Mouse (Mus musculus): Measurements from ENCODE around the gene Pnpo. TPM values are rescaled to one million over a fixed set of nuclear protein-coding genes. Genes with fewer than 3 reads are reported as not detected.

The Pnpo gene
- total RNA-seq, 2 experiments from 2014 or later = 37.4 to 37.5 TPM

DNA sequence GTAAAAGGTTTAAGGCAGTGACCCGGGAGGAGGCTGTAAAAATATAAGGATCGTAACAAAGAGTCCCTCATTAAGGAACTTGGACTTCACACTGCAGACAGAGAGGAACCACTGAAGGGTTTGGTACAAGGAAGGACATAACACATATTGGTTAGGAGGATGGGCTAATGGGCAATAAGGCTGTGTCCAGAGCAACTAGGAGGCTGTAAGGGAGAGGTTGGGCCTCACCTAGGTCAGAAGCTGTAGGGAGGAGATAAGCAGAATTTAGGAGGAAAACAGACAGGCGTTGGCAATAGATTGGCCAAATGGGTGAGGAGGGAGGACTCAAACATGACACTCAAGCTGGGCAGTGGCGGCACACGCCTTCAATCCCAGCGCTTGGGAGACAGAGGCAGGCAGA is 26.4 kb downstream of the Pnpo start:
- DNase-seq (ENCODE audit: low spot score in 2 of 2) = no peak
- intact Hi-C loops (cut with DNase I) = loop anchor here (5.0 kb wide), 3 partner anchors 60 to 130 kb away; partner anchors contain the start of gene Cbx1

DNA sequence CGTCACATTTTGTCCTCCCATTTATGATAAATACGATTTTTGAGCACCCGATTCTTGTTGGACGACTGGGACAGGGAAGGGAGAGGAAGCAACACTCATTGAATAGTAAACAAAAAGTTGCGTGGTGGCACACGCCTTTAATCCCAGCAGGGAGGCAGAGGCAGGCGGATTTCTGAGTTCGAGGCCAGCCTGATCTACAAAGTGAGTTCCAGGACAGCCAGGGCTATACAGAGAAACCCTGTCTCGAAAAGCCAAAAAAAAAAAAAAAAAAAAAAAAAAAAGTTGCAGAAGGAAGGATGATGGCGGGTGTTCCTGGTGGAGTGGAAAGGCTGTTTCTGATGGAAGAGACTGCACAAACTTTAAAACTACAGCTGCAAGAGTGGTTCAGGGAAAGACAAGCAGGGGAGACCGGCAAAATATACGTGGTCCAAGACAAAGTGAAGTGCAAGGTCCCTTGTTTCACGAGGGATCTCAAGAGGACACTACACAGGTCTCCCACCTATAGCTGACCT is 26.8 kb downstream of the Pnpo start:
- intact Hi-C loops (cut with DNase I) = loop anchor here (1.0 to 5.0 kb wide), 4 partner anchors 46 to 130 kb away; partner anchors contain the start of gene Cbx1
- no peak for DNase-seq (ENCODE audit: low spot score in 2 of 2)

DNA sequence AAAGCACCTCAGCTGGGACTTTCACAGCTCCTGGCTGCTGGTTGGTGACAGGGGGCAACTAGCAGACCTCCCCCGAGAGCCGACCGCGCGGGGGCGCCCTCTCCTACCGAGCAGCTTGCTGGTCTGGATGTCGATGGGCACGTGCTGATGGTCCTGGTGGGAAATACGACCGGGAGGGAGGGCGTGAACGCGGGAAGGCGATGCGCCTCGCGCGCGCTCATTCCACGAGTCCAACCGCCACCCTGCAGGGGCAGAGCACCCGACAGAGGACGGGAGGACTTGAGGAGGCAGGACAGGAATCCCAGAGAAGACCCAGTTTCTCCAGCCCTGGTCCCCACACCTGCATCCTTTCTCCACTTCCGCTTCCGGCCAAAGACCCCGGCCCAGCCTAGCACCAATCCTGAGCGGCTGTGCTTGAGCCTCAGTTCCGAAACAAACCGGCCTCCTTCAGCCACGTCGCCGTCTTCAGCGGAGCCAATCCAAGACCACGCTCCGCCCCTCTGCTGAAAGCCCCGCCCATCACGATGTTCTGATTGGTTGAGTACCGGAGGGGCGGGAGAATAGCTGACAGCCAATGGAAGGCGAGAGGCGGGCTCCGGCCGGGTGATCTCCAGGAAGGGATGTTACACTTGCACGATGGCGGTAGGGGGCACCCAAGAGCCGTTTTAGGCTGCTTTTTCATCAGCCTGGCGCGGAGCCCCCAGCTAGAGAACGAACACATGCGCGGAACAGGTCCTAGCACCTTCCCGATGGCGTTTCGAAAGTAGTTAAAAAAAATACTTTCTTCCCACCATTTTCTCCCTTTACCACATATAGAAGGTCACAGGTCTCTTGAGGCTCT is 27.5 kb downstream of the Pnpo start, which contains the start of gene Cdk5rap3:
Cdk5rap3 (minus strand) TSS at position 453 of the 841 bp plus-strand sequence.
- intact Hi-C loops (cut with DNase I) = loop anchor here (1.0 to 5.0 kb wide), 4 partner anchors 47 to 129 kb away; partner anchors contain the start of gene Cbx1
- DNase-seq (ENCODE audit: low spot score in 2 of 2) = peak; percentile 98 to 99

DNA sequence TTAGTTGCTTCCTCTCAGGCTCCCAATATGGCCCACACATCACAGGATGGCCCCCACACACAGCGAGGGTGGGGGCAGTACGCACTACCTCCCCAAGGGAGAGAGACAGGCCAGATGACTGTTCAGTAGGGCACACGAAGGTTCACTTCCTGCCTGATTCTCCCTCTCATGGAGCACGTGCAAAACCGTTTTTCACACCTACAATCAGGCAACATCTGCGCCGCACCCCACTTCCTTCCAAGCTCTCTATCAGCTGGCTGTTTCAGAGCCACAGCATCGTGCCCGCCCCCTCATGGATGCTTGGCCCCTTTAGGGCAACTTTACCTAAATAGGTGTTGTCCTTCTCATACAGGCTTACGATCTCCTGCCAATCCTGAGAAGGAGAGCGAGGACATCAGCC is 31.1 kb downstream of the Pnpo start:
- intact Hi-C loops (cut with DNase I) = no loop called here

DNA sequence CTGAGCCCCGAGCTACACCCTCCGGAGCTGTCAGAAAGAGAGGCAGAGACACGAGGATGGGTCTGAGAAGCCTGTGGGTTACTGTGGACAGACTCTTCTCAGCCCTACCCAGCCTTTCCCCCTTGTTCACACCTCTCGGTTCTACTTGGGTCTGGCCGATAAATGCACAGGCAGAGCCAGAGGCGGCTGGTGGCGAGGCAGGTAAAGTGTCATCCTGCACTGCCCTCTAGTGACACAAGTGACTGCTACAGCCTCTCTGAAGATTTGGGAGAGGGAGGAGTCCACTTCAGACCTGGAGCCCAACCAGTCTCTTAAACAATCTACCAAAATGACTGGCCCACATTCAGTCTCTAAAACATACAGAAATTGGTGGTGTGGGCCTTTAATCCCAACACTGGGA is 33.8 kb downstream of the Pnpo start:
- peak; percentile 85 to 89 for DNase-seq (ENCODE audit: low spot score in 2 of 2)
- intact Hi-C loops (cut with DNase I) = loop anchor here (1.0 kb wide), 1 partner anchor 43 kb away; no protein-coding TSS in a partner anchor

More for the DNA sequence above, 31.1 kb downstream of the Pnpo start:
- DNase-seq (ENCODE audit: low spot score in 2 of 2) = no peak

DNA sequence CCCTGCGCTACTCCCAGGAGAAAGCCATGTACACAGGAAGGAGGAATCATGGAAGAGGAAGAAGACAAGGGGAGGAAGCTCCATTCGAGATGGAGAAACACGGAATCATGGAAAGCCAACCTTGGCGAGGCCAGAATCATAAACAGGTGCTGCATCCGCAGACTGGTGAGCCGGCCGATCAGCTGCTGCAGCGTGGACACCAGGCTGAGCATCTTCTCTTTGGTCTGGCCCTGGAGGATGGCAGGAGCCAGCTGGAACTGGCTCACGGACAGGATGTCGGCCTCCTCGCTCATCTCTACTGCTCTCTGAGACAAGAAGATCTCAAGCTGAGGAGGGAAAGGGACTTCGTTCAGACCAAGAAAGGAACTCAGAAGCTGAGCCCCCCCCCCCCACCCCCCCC is 35.2 kb downstream of the Pnpo start:
- intact Hi-C loops (cut with DNase I) = no loop called here
- DNase-seq (ENCODE audit: low spot score in 2 of 2) = no peak

DNA sequence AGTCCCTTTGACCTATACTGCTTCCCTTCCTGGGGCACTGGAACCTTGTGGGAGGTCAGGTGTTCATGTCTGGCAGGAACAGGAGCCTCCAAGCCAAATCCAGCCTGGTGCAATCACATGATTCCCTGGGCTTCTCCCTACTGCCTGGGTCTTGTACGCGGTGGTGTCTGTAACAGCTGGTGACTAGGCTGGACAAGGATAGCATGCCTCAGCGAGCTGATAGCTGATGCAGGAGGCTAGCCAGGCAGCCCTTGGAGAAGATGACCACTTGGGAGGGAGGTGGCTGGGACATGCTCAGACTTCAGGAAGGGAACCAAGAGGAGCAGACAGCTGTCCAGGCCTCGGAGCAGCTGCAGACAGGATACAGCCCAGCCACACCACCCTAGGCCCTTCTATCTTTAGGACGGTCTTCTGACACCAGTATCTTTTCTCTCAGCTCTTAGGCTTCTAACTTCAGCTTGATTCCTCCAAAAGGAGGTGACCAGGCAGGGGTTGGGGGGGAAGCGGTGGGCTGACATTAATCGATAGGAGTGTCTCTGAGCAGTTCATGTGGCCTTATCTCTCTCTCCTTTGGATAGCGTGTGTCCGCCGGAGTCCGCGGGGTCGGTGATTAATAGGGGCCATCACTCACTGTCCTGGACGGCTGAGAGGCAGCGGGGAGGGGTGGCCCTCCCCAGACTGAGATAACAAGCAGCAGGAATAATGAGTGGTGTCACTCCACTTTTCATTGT is 37.2 kb downstream of the Pnpo start:
- peak in 1 of 2 experiments; percentile 31 for DNase-seq (ENCODE audit: low spot score in 2 of 2)
- intact Hi-C loops (cut with DNase I) = no loop called here

DNA sequence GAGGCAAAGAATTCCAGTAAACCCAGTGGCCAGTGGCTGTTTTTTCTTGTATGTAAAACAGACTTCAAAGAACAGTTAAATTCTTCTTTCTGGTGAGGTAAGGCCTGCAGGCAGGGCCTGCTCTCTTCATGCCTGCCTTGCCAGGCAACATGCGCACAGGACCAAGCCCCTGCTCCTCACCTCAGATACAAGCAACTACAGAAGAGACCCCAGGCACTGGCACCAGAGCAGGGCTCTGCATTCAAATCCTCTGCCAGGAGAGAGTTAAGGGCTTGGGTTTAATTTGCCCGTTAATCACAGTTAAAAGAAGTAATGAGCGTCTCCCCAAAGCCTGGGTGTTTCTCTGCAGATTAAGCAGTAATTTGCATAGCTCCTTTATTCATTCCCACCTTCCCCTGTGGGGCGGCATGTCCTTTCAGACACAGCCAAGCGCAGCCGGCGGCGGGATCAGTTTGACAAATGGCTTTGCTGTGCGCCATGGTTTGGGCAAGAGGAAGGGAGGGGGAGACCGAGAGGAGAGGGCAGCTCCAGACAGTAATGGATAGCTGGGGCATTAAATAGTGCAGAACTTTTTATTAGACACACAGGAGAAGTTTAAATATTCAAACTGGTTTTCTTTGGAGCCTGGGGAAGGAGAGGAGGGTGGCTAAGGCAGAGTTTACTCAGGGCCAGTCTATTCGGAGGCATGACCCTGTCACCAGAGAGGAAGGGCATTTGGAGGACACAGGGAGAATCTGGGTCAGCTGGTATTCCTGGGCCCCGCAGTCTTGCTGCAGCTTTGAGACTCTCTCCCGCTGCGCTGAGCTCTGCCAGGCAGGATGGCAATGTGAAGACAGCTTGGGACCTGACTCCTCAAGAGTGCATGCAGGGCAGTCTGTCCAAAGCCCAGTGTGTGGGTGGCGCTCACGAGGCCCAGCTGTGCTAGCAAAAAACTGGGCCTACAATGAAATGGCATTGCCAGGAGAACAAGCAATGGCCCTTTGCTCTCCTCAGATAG is 40.8 kb downstream of the Pnpo start:
- intact Hi-C loops (cut with DNase I) = no loop called here
- peak in 1 of 2 experiments; percentile 37 for DNase-seq (ENCODE audit: low spot score in 2 of 2)

DNA sequence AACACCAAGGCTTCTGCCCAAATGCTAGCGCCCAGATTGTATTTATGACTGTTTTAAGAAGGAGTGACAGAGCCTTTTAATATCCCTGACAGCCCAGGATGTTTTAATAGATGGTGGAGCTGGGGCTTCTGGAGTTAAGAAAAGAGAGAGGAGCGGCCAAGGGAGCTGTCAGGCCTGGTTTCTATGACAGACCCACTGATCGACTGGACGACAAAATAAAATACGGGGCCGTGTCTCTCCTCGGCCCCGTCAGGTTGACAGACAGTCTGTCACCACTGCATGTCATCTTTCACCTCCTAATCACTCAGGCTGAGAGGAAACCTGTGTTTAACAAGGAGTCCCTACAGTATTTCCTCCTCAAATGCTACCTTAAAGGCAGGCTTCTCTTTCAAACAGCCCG is 42.5 kb downstream of the Pnpo start:
- intact Hi-C loops (cut with DNase I) = no loop called here
- no peak for DNase-seq (ENCODE audit: low spot score in 2 of 2)

GRCm38 (mm10) chr11:96899449-96900306 is 44.1 kb downstream of the Pnpo start:
- intact Hi-C loops (cut with DNase I) = no loop called here
- DNase-seq (ENCODE audit: low spot score in 2 of 2) = no peak

GRCm38 (mm10) chr11:96895886-96896285 is 47.9 kb downstream of the Pnpo start:
- intact Hi-C loops (cut with DNase I) = no loop called here
- DNase-seq (ENCODE audit: low spot score in 2 of 2) = no peak

GRCm38 (mm10) chr11:96893203-96893842 is 50.5 kb downstream of the Pnpo start:
- intact Hi-C loops (cut with DNase I) = no loop called here
- no peak for DNase-seq (ENCODE audit: low spot score in 2 of 2)

DNA sequence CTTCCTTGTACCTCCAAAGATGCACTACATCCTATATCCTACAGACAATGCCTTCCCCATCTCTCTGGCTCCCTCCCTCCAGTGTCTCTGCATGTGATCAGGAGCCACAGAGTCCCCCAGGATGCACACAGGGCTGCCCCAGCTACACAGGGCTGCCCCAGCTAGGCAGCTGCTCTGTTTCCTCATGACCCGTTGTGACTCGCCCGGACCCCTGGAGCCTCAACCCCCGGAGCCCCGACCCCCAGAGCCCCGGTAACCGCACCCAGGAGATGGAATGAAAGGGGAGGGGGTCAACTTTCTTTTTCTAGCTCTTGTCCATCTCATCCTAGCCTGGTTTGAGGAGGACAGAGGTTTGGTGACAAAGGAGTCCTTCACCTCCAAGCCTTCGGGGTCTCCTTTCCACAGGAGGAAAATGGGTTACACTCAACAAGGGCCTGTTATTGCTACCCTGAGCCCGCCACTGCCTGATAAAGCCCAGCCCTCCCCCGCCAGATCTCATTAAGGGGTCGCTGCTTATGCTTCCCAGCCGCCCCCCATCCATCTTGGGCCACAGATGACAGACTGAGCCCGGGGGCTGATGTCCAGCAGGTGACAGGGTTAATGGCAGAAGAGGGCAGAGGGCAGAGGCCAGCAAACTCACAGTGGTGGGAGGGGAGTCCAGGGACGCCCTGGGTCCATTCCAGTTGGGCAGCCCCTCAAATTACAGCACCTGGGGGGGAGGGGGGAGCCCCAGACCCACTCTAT is 51.8 kb downstream of the Pnpo start:
- intact Hi-C loops (cut with DNase I) = no loop called here
- no peak for DNase-seq (ENCODE audit: low spot score in 2 of 2)

All from left cerebral cortex, postnatal 25 days (tissue).